8 mouse cellular contexts compared by ENCODE assay signal in the genomic region with DNA sequence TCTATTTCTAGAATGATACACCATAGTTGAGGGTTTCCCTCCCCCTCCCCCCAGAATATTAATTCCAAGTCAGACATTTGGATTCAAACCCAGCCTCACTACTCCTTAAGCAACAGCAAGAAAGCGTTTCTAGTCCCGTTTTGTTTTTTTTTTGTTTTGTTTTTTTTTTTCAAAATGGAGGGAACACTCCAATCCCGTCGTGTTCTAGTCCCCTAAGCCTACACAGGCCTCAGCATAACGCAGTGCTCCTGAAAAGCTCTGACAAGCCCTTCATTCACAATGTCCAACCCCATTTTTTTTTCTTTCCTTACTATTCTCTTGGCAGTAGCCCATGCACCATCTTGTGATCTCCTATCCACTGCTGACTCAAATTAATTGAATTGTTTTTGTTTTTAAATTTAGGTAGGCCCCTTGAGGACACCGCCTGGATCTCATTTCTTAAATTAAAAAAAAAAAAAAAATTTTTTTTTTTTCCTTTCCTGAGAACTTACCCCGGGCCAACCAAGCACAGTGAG. TPM values are rescaled to one million over a fixed set of nuclear protein-coding genes. Genes with fewer than 3 reads are reported as not detected.
DNase-seq lines count a peak whose midpoint lies in the region; ATAC-seq and TF ChIP-seq lines count a peak whose summit lies in the region.

No protein-coding gene starts in this region.

- no peak for DNase-seq in intestine, embryonic 14.5 days (ENCODE audit: low spot score)
- DNase-seq in brain, adult 2 months (ENCODE audit: low read depth, low spot score): peak; percentile 7
- DNase-seq in hindbrain, embryonic 14.5 days (ENCODE audit: low spot score): no peak
- DNase-seq in testis, postnatal 10 days (ENCODE audit: low spot score): no peak
- DNase-seq in frontal cortex, postnatal 10 days (ENCODE audit: low spot score in 2 of 2): no peak

- H3K36me3 ChIP-seq in intestine, embryonic 14.5 days (ENCODE audit: control insufficient read depth, insufficient read depth, low read length): no peaks in the 10 kb centered on the region
- no peaks in the 10 kb centered on the region for H3K36me3 ChIP-seq in intestine, embryonic 15.5 days
- peaks cover 9% of the 10 kb centered on the region for H3K36me3 ChIP-seq in hindbrain, embryonic 14.5 days (replicated peaks; ENCODE audit: control insufficient read depth, insufficient read depth)
- no peaks in the 10 kb centered on the region for H3K36me3 ChIP-seq in myocyte (ENCODE audit: control insufficient read depth, insufficient read depth)

- no peaks in the 10 kb centered on the region for H3K9me3 ChIP-seq in intestine, embryonic 14.5 days (ENCODE audit: control insufficient read depth, low read length)
- H3K9me3 ChIP-seq in intestine, embryonic 15.5 days: no peaks in the 10 kb centered on the region
- H3K9me3 ChIP-seq in hindbrain, embryonic 14.5 days (ENCODE audit: control insufficient read depth, low read length): peaks cover 4% of the 10 kb centered on the region; the same call in 1 of the 2 replicates

- TF ChIP-seq POLR2A in myocyte (IDR thresholded peaks at IDR 0.05; ENCODE audit: insufficient read length, low read depth): no peak

- peak overlapping the region; percentile 75 for H3K4me2 ChIP-seq in intestine, embryonic 14.5 days (ENCODE audit: low read length)
- no peak overlapping the region for H3K4me2 ChIP-seq in intestine, embryonic 15.5 days (replicated peaks)
- peak overlapping the region; percentile 70 for H3K4me2 ChIP-seq in hindbrain, embryonic 14.5 days (replicated peaks)
- H3K4me2 ChIP-seq in myocyte (ENCODE audit: low read depth): peak overlapping the region; percentile 99

- H3K79me2 ChIP-seq in myocyte (ENCODE audit: control insufficient read depth, insufficient read depth): no peaks in the 10 kb centered on the region

- peaks cover 3% of the 10 kb centered on the region; the same call in 1 of the 2 replicates for H3K4me1 ChIP-seq in intestine, embryonic 14.5 days (replicated peaks; ENCODE audit: control insufficient read depth, insufficient read depth, low read length)
- H3K4me1 ChIP-seq in intestine, embryonic 15.5 days (replicated peaks): 0 out of 2 replicates have a peak, but pooled peaks cover 2% of the 10 kb centered on the region
- H3K4me1 ChIP-seq in hindbrain, embryonic 14.5 days (replicated peaks; ENCODE audit: control insufficient read depth, insufficient read depth, low read length): peaks cover 4% of the 10 kb centered on the region

- 78% methylated on average over 7 of the region's 7 CpGs for WGBS in intestine, embryonic 14.5 days
- WGBS in intestine, embryonic 15.5 days: 78% methylated on average over 7 of the region's 7 CpGs
- WGBS in hindbrain, embryonic 14.5 days: 69% methylated on average over 7 of the region's 7 CpGs

- no peaks in the 10 kb centered on the region for H3K27me3 ChIP-seq in intestine, embryonic 14.5 days (replicated peaks; ENCODE audit: control insufficient read depth, insufficient read depth, low read length)
- H3K27me3 ChIP-seq in intestine, embryonic 15.5 days (replicated peaks): no peaks in the 10 kb centered on the region
- no peaks in the 10 kb centered on the region for H3K27me3 ChIP-seq in hindbrain, embryonic 14.5 days (ENCODE audit: control insufficient read depth, insufficient read depth, low read length)
- H3K27me3 ChIP-seq in myocyte (ENCODE audit: control insufficient read depth, insufficient read depth, insufficient read length): no peaks in the 10 kb centered on the region

- no peak for ATAC-seq in intestine, embryonic 14.5 days (replicated peaks; ENCODE audit: low FRiP score, low TSS enrichment, low read depth)
- no peak for ATAC-seq in intestine, embryonic 15.5 days
- no peak for ATAC-seq in hindbrain, embryonic 14.5 days (ENCODE audit: low FRiP score)
- no peak for ATAC-seq in megakaryocyte-erythroid progenitor cell, adult 5-6 weeks (replicated peaks; ENCODE audit: low FRiP score, low TSS enrichment, poor library complexity, severe bottlenecking)

- no peak overlapping the region for H3K27ac ChIP-seq in intestine, embryonic 14.5 days (ENCODE audit: low read depth)
- H3K27ac ChIP-seq in intestine, embryonic 15.5 days: no peak overlapping the region
- H3K27ac ChIP-seq in hindbrain, embryonic 14.5 days: peak overlapping the region; percentile 91

- H3ac ChIP-seq in myocyte (ENCODE audit: control insufficient read depth, insufficient read length): no peak overlapping the region

- H3K9ac ChIP-seq in intestine, embryonic 14.5 days (ENCODE audit: low read length): peak overlapping the region; percentile 71; the same call in 1 of the 2 replicates
- no peak overlapping the region for H3K9ac ChIP-seq in intestine, embryonic 15.5 days
- peak overlapping the region; percentile 90 for H3K9ac ChIP-seq in hindbrain, embryonic 14.5 days

- peak overlapping the region; percentile 65; the same call in 1 of the 2 replicates for H3K4me3 ChIP-seq in intestine, embryonic 14.5 days (ENCODE audit: low read depth, low read length)
- no peak overlapping the region for H3K4me3 ChIP-seq in intestine, embryonic 15.5 days (replicated peaks)
- peak overlapping the region; percentile 63 for H3K4me3 ChIP-seq in hindbrain, embryonic 14.5 days (replicated peaks; ENCODE audit: low read length)
- peak overlapping the region; percentile 72 for H3K4me3 ChIP-seq in myocyte

TF ChIP-seq in myocyte, 11 proteins besides CTCF, POLR2A, EP300 and RAD21:
- TF ChIP-seq MYOG (IDR thresholded peaks at IDR 0.05; ENCODE audit: control insufficient read depth in 1 of 3, insufficient read depth in 1 of 3, insufficient read length in 2 of 3, low read depth in 2 of 3) (no peak), MAX (IDR thresholded peaks at IDR 0.05; ENCODE audit: low read depth) (no peak), MYOD1 (IDR thresholded peaks at IDR 0.05; ENCODE audit: control insufficient read depth in 1 of 3, insufficient read length in 2 of 3, low read depth in 2 of 3) (no peak), USF1 (IDR thresholded peaks at IDR 0.05; ENCODE audit: low read depth) (no peak), TCF3 (IDR thresholded peaks at IDR 0.05; ENCODE audit: insufficient read length, low read depth) (no peak)

RNA-seq across cellular contexts. Expression of a gene that starts 1.0 kb away (rescaled TPM):
- 16.8 and 17.7 TPM in 2 replicates for polyA plus RNA-seq in intestine, embryonic 14.5 days (2014; fragmentation: Nextera tagmentation; extraction: Ambion mirVana)
- polyA plus RNA-seq in intestine, embryonic 15.5 days (2015; fragmentation: Nextera tagmentation; extraction: Ambion mirVana): 17.1 and 19.1 TPM in 2 replicates
- polyA plus RNA-seq in hindbrain, embryonic 14.5 days (2014; fragmentation: Nextera tagmentation; extraction: Ambion mirVana): 18.3 and 18.4 TPM in 2 replicates
- polyA plus RNA-seq in myocyte (2012; fragmentation: generic; extraction: Trizol): 9.5 TPM
- total RNA-seq in megakaryocyte-erythroid progenitor cell, adult 5-6 weeks (2014; fragmentation: Nextera tagmentation): 0.62 and 0.63 TPM in 2 replicates
- total RNA-seq in megakaryocyte-erythroid progenitor cell, adult 5-6 weeks (2017): 0.70 and 4.2 TPM in 2 replicates
